Mouse (Mus musculus) brain, embryonic 14.5 days (tissue): ENCODE data around the gene Zc3h4.
A peak's percentile ranks its signal among the peaks of the same experiment; 100 is the strongest.

Source experiments
- CTCF ChIP-seq: fragments of 200-500 bp; IDR thresholded peaks from 2 replicates; pipeline ENCODE4 v1.5.1; 2012; ENCODE audit warnings: inconsistent platforms, mild to moderate bottlenecking, moderate library complexity, borderline replicate concordance; ENCODE audit not compliant: insufficient read depth, insufficient read length; ENCODE audit errors: extremely low read depth
- POLR2A ChIP-seq: fragments of 200-500 bp; IDR thresholded peaks from 2 replicates; pipeline ENCODE4 v1.6.1; 2012; ENCODE audit warnings: mild to moderate bottlenecking, inconsistent platforms, borderline replicate concordance; ENCODE audit not compliant: poor library complexity, insufficient read depth, insufficient read length, severe bottlenecking; ENCODE audit errors: extremely low read depth

GRCm38 (mm10) chr7:16463214-16463613 is 62.5 kb downstream of the Zc3h4 start:
- peak; percentile 97 for TF ChIP-seq CTCF
- no peak for TF ChIP-seq POLR2A
